Mouse (Mus musculus): Measurements from ENCODE around the gene Mphosph6. TPM values are rescaled to one million over a fixed set of nuclear protein-coding genes. Genes with fewer than 3 reads are reported as not detected.

The Mphosph6 gene
- 40.0 and 43.4 TPM in 2 replicates for polyA plus RNA-seq (2015; fragmentation: Nextera tagmentation; extraction: Ambion mirVana)

DNA sequence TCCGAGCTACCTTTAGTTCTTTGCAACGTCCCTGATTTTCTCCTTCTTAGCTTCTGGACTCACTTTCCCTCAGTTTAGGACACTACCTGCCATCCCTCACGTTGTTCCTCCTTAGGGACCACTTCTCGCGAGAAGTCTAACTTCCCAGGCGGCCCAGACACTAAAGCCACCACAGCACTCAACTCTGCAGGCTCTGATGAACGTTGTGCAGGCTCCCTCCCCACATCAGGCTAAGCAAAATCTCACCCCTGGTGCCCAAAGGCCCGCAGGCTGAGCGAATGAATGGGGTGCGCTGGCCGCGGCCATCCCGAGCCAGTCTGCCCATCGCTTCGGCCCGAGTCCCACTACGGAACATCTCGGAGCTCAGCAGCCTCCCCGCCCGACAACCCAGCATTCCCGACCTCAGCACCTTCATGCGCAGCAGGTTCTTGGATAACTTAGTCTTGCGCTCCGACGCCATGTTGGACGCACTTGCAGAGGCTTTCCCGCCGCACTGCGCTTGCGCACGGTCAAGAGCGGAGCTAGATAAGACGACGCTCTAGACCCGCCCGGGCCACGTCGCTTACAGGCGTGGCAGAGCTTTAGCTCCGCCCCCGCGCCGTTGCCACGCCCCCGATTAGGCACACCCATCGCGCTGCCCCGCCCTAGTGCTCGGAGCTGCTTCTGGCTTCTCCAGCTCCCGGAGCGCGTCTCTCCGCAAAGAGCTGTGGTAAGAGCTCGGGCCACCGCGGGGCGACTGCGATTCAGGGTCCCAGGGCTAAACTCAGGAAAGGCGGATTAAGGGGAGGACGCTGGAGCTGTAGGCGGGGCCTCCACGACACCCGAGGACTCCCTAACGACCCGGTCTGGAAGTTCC lies at the start of gene Mphosph6:
Gene Mphosph6 (minus strand): TSS at position 501 of the 856 bp plus-strand sequence.
- Histone ChIP-seq H3K4me3 (ENCODE audit: low read length) (peak within 1 kb of the TSS; percentile 81), H3K27me3 (replicated peaks; ENCODE audit: control insufficient read depth, insufficient read depth, low read length) (no peaks in the 10 kb centered on the region), H3K36me3 (ENCODE audit: control insufficient read depth, insufficient read depth, low read length) (no peaks in the 10 kb centered on the region), H3K4me1 (ENCODE audit: control insufficient read depth, insufficient read depth, low read length) (peaks cover 20% of the 10 kb centered on the region), H3K27ac (ENCODE audit: low read length) (peak within 1 kb of the TSS; percentile 90), H3K9me3 (ENCODE audit: control insufficient read depth, low read length) (no peaks in the 10 kb centered on the region), H3K4me2 (ENCODE audit: low read depth, low read length) (peak within 1 kb of the TSS; percentile 75), H3K9ac (ENCODE audit: low read depth, low read length) (peak within 1 kb of the TSS; percentile 92)
- peak; percentile 97 for ATAC-seq
- under 1% methylated on average over 65 of the region's 65 CpGs for WGBS

DNA sequence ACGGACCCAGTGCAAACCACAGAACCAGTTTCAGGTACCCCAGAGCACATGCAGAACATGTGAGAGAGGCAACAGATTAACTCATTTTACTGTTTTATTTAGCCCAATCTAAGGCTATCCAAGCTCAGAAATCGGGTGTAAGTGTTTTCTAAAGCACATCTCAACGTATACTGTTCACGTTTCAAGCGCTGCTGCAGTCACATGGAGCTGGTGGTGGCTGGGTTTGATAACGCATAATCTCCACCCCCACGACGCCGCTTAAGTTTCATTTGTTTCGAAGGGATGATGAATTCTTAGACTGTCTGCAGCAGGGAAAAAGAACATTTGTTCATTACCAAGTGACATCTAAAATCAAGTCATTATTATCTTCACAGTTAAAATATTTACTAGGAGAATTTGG lies 48.7 kb upstream of the Mphosph6 start:
- no peaks in the 10 kb centered on the region for H3K27me3 ChIP-seq (replicated peaks; ENCODE audit: control insufficient read depth, insufficient read depth, low read length)
- no peak overlapping the region for H3K9ac ChIP-seq (ENCODE audit: low read depth, low read length)
- no peaks in the 10 kb centered on the region for H3K9me3 ChIP-seq (ENCODE audit: control insufficient read depth, low read length)
- no peak for ATAC-seq
- 77% methylated on average over 10 of the region's 10 CpGs for WGBS
- H3K4me2 ChIP-seq (ENCODE audit: low read depth, low read length): no peak overlapping the region
- no peak overlapping the region for H3K27ac ChIP-seq (ENCODE audit: low read length)
- H3K4me1 ChIP-seq (ENCODE audit: control insufficient read depth, insufficient read depth, low read length): peaks cover 4% of the 10 kb centered on the region; the same call in 1 of the 2 replicates
- H3K4me3 ChIP-seq (ENCODE audit: low read length): no peak overlapping the region
- H3K36me3 ChIP-seq (ENCODE audit: control insufficient read depth, insufficient read depth, low read length): no peaks in the 10 kb centered on the region

DNA sequence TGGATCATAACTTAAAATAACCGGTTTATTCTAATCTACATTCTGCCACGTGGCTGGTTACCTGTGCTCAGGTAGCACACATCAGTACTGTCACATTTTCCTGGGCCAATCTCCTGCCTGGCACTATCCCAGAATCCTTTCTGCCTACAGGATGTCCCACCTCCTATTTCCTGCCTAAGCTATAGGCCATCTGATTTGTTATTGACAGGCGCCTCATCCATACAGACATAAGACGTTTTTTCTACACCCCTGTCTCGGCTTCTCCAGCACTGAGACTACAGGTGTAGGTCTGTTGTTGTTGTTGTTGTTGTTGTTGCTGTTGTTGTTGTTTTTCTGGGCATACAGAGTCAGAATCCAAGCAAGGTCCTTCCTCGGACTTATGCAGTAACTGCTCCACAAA lies 46.1 kb upstream of the Mphosph6 start:
- 91% methylated on average over 6 of the region's 6 CpGs for WGBS
- Histone ChIP-seq H3K36me3 (ENCODE audit: control insufficient read depth, insufficient read depth, low read length) (no peaks in the 10 kb centered on the region), H3K9ac (ENCODE audit: low read depth, low read length) (no peak overlapping the region), H3K4me1 (ENCODE audit: control insufficient read depth, insufficient read depth, low read length) (no peaks in the 10 kb centered on the region), H3K4me3 (ENCODE audit: low read length) (no peak overlapping the region), H3K27me3 (replicated peaks; ENCODE audit: control insufficient read depth, insufficient read depth, low read length) (no peaks in the 10 kb centered on the region), H3K9me3 (ENCODE audit: control insufficient read depth, low read length) (no peaks in the 10 kb centered on the region), H3K27ac (ENCODE audit: low read length) (no peak overlapping the region), H3K4me2 (ENCODE audit: low read depth, low read length) (no peak overlapping the region)
- ATAC-seq: no peak

DNA sequence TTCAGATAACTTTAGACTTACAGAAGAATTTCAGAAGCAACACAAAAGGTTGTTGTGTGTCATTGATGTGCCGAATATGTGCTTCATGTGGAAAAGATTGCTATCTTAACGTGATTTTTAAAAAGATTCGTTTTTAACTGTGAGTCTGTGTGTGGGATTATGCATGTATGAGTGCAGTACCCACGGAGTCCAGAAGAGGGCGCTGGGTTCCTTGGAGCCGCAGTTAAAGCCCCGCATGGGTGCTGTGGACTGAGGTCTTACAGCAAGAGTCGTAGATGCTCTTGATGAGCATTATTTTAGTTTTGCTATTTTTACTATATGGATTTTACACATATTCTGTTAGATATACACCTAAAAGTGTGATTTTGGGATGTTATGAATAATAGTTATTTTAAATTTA lies 42.0 kb upstream of the Mphosph6 start:
- Histone ChIP-seq H3K4me1 (ENCODE audit: control insufficient read depth, insufficient read depth, low read length) (no peaks in the 10 kb centered on the region), H3K27ac (ENCODE audit: low read length) (no peak overlapping the region), H3K36me3 (ENCODE audit: control insufficient read depth, insufficient read depth, low read length) (no peaks in the 10 kb centered on the region), H3K9ac (ENCODE audit: low read depth, low read length) (no peak overlapping the region), H3K4me2 (ENCODE audit: low read depth, low read length) (no peak overlapping the region), H3K27me3 (replicated peaks; ENCODE audit: control insufficient read depth, insufficient read depth, low read length) (no peaks in the 10 kb centered on the region), H3K9me3 (ENCODE audit: control insufficient read depth, low read length) (no peaks in the 10 kb centered on the region), H3K4me3 (ENCODE audit: low read length) (no peak overlapping the region)
- ATAC-seq: no peak
- WGBS: 86% methylated on average over 8 of the region's 8 CpGs

DNA sequence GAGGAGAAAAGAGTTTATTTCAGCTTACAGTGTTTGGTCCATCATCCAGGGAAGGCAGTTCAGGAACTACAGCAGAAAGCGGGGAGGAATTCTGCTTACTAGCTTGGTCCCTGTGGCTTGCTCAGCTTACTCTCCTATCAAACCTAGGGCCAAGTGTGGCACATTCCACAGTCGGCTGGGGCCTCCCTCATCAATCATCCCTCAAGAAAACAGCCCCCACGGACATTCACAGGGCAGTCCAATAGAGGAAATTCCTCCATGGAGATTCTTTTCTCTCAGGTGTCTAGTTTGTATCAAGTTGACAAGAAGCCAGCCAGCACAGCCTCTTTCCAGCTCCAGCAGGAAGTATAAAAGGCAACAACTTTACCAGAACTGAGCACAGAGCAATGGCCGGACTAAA lies 11.8 kb upstream of the Mphosph6 start:
- H3K9me3 ChIP-seq (ENCODE audit: control insufficient read depth, low read length): no peaks in the 10 kb centered on the region
- no peak overlapping the region for H3K27ac ChIP-seq (ENCODE audit: low read length)
- H3K4me3 ChIP-seq (ENCODE audit: low read length): no peak overlapping the region
- no peak overlapping the region for H3K4me2 ChIP-seq (ENCODE audit: low read depth, low read length)
- no peak for ATAC-seq
- H3K36me3 ChIP-seq (ENCODE audit: control insufficient read depth, insufficient read depth, low read length): no peaks in the 10 kb centered on the region
- H3K4me1 ChIP-seq (ENCODE audit: control insufficient read depth, insufficient read depth, low read length): peaks cover 3% of the 10 kb centered on the region; the same call in 1 of the 2 replicates
- 41% methylated on average over 4 of the region's 4 CpGs for WGBS
- no peak overlapping the region for H3K9ac ChIP-seq (ENCODE audit: low read depth, low read length)
- no peaks in the 10 kb centered on the region for H3K27me3 ChIP-seq (replicated peaks; ENCODE audit: control insufficient read depth, insufficient read depth, low read length)

DNA sequence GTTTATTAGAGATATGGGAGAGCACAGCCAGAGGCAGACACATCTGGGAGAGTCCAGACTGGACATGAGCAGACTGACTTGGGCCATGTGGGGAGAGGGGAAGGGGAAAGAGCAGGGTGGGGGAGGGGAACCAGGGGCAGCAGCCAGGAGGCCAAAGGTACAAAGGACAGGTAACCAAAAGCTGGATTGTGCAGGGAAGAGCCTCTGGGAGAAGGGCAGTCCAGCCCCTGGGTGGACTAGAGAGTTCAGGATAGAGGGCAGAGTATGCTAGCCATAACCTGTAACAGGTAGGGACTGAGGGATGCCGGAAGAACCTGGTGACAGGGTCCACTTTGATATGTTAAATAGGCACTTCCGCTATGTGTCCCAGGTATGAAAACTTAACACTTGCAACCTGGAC lies 8.9 kb upstream of the Mphosph6 start:
- no peak overlapping the region for H3K9ac ChIP-seq (ENCODE audit: low read depth, low read length)
- no peaks in the 10 kb centered on the region for H3K36me3 ChIP-seq (ENCODE audit: control insufficient read depth, insufficient read depth, low read length)
- peaks cover 3% of the 10 kb centered on the region for H3K4me1 ChIP-seq (ENCODE audit: control insufficient read depth, insufficient read depth, low read length)
- ATAC-seq: no peak
- H3K9me3 ChIP-seq (ENCODE audit: control insufficient read depth, low read length): no peaks in the 10 kb centered on the region
- 93% methylated on average over 2 of the region's 2 CpGs for WGBS
- H3K4me3 ChIP-seq (ENCODE audit: low read length): no peak overlapping the region
- H3K27ac ChIP-seq (ENCODE audit: low read length): no peak overlapping the region
- no peak overlapping the region for H3K4me2 ChIP-seq (ENCODE audit: low read depth, low read length)
- no peaks in the 10 kb centered on the region for H3K27me3 ChIP-seq (replicated peaks; ENCODE audit: control insufficient read depth, insufficient read depth, low read length)

DNA sequence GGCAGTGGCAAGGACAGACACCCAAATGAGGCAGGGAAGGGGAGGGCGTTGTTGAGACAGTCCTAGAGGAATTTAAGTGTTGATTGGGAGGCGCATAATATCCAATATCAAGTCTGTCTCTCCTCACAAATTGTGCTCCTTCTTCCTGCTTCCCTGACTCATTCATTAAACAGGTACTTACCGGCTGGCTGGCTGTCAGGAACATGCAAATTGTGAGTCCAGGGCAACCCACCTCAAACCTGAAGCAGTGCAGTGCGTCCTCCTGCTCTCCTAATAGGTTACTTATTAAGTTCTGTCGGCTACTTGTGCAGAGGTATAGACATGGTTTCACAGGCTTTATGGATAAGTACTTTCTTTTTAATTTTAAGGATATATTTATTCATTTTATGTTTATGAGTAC lies 3.7 kb upstream of the Mphosph6 start:
- 50% methylated on average over 5 of the region's 5 CpGs for WGBS
- peak overlapping the region; percentile 11; the same call in 1 of the 2 replicates for H3K4me2 ChIP-seq (ENCODE audit: low read depth, low read length)
- no peaks in the 10 kb centered on the region for H3K36me3 ChIP-seq (ENCODE audit: control insufficient read depth, insufficient read depth, low read length)
- H3K9ac ChIP-seq (ENCODE audit: low read depth, low read length): no peak overlapping the region
- H3K27ac ChIP-seq (ENCODE audit: low read length): peak overlapping the region; percentile 45; the same call in 1 of the 2 replicates
- no peaks in the 10 kb centered on the region for H3K9me3 ChIP-seq (ENCODE audit: control insufficient read depth, low read length)
- peaks cover 12% of the 10 kb centered on the region for H3K4me1 ChIP-seq (ENCODE audit: control insufficient read depth, insufficient read depth, low read length)
- no peak overlapping the region for H3K4me3 ChIP-seq (ENCODE audit: low read length)
- no peaks in the 10 kb centered on the region for H3K27me3 ChIP-seq (replicated peaks; ENCODE audit: control insufficient read depth, insufficient read depth, low read length)
- peak; percentile 36 for ATAC-seq

DNA sequence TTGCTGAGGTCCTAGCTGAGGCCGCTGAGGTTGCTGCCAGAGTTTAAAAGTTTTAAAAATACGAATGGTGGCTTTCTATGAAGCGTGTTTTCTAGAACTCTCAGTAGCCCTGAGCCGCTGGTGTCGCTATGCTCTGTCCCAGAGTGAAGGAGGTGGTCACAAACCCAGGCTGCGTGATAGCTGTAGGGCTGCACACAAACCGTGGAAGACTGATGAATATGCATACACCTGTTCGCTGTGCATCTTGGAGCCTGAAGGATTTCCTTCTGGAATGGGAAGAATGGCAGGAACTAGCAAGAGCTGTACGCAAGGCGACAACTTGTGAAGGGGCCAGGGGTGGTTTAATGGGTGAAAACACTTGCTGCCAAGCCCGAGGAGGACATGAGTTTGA lies 551 bp upstream of the Mphosph6 start:
- peak overlapping the region; percentile 81 for H3K4me3 ChIP-seq (ENCODE audit: low read length)
- WGBS: 2% methylated on average over 11 of the region's 11 CpGs
- H3K4me2 ChIP-seq (ENCODE audit: low read depth, low read length): peak overlapping the region; percentile 75
- no peaks in the 10 kb centered on the region for H3K9me3 ChIP-seq (ENCODE audit: control insufficient read depth, low read length)
- no peaks in the 10 kb centered on the region for H3K36me3 ChIP-seq (ENCODE audit: control insufficient read depth, insufficient read depth, low read length)
- peak overlapping the region; percentile 90 for H3K27ac ChIP-seq (ENCODE audit: low read length)
- H3K4me1 ChIP-seq (ENCODE audit: control insufficient read depth, insufficient read depth, low read length): peaks cover 20% of the 10 kb centered on the region
- peak; percentile 74 for ATAC-seq
- no peaks in the 10 kb centered on the region for H3K27me3 ChIP-seq (replicated peaks; ENCODE audit: control insufficient read depth, insufficient read depth, low read length)
- peak overlapping the region; percentile 70 for H3K9ac ChIP-seq (ENCODE audit: low read depth, low read length)

DNA sequence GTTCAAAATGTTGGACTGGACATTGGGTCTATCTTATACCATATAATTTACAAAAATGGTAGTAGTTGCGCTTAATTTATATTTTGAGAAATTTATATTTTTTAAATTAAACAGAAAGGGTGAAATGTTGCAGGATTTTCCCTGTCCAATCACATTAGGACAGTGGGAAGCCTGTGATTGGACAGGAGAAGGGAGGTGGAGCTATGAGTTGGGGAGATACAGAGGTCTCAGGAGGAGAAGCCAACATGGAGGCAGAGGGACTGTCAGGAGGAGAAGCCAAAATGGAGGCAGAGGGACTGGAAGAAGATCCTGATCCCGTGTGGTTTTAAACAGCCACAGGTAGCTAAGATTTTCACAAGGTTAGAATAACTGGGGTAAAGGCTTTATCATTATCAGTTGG lies 3.7 kb downstream of the Mphosph6 start:
- no peaks in the 10 kb centered on the region for H3K9me3 ChIP-seq (ENCODE audit: control insufficient read depth, low read length)
- no peak overlapping the region for H3K9ac ChIP-seq (ENCODE audit: low read depth, low read length)
- no peak overlapping the region for H3K27ac ChIP-seq (ENCODE audit: low read length)
- ATAC-seq: no peak
- no peaks in the 10 kb centered on the region for H3K27me3 ChIP-seq (replicated peaks; ENCODE audit: control insufficient read depth, insufficient read depth, low read length)
- WGBS: 97% methylated on average over 2 of the region's 2 CpGs
- no peak overlapping the region for H3K4me2 ChIP-seq (ENCODE audit: low read depth, low read length)
- peaks cover 5% of the 10 kb centered on the region; the same call in 1 of the 2 replicates for H3K36me3 ChIP-seq (ENCODE audit: control insufficient read depth, insufficient read depth, low read length)
- H3K4me1 ChIP-seq (ENCODE audit: control insufficient read depth, insufficient read depth, low read length): peaks cover 20% of the 10 kb centered on the region
- H3K4me3 ChIP-seq (ENCODE audit: low read length): no peak overlapping the region

All from intestine, embryonic 16.5 days (tissue).